Mouse (Mus musculus) hindbrain, embryonic 16.5 days (tissue): ENCODE results near the gene Serpina9. TPM values are rescaled to one million over a fixed set of nuclear protein-coding genes. Genes with fewer than 3 reads are reported as not detected.

Source experiments
- ATAC-seq: fragments of 200-750 bp; cut with Nextera tagmentation; 2 replicates; pipeline ENCODE4 v1.8.0; 2017; ENCODE audit warnings: moderate TSS enrichment, moderate library complexity
- H3K27ac ChIP-seq: fragments of 300-500 bp; sonication (generic); 2 replicates; pipeline ENCODE4 v1.5.1; 2014; ENCODE audit warnings: low read depth, mild to moderate bottlenecking, control low read depth, low read length, moderate library complexity
- H3K27me3 ChIP-seq: fragments of 300-500 bp; sonication (generic); replicated peaks from 2 replicates; pipeline ENCODE4 v1.6.1; 2014; ENCODE audit warnings: low read length; ENCODE audit not compliant: control insufficient read depth, insufficient read depth
- H3K36me3 ChIP-seq: fragments of 300-500 bp; sonication (generic); 2 replicates; pipeline ENCODE4 v1.6.1; 2014; ENCODE audit warnings: mild to moderate bottlenecking, low read length, moderate library complexity, mixed read lengths; ENCODE audit not compliant: control insufficient read depth, insufficient read depth
- H3K4me1 ChIP-seq: fragments of 300-500 bp; sonication (generic); 2 replicates; pipeline ENCODE4 v1.6.1; 2014; ENCODE audit warnings: low read depth, low read length; ENCODE audit not compliant: control insufficient read depth, insufficient read depth
- H3K4me2 ChIP-seq: fragments of 300-500 bp; sonication (generic); 2 replicates; pipeline ENCODE4 v1.6.1; 2014; ENCODE audit warnings: mild to moderate bottlenecking, low read length, control low read depth, moderate library complexity
- H3K4me3 ChIP-seq: fragments of 300-500 bp; sonication (generic); 2 replicates; pipeline ENCODE4 v1.5.1; 2014; ENCODE audit warnings: mild to moderate bottlenecking, low read length, control low read depth, moderate library complexity
- H3K9ac ChIP-seq: fragments of 300-500 bp; sonication (generic); 2 replicates; pipeline ENCODE4 v1.6.1; 2014; ENCODE audit warnings: low read depth, mild to moderate bottlenecking, control low read depth, low read length, moderate library complexity
- H3K9me3 ChIP-seq: fragments of 300-500 bp; sonication (generic); 2 replicates; pipeline ENCODE4 v1.6.1; 2014; ENCODE audit warnings: mild to moderate bottlenecking, low read length, moderate library complexity; ENCODE audit not compliant: control insufficient read depth
- WGBS: fragments of 180-500 bp; shearing (Covaris S2); extraction: QIAGEN DNeasy Blood & Tissue Kit; methylation state at CpG from one replicate; pipeline ENCODE4 v1.1.7; 2014; 5-methylcytosine and 5-hydroxymethylcytosine counted together
- polyA plus RNA-seq: library from polyadenylated mRNA; unstranded; fragments of >200 nt; fragmentation: Nextera tagmentation; extraction: Ambion mirVana; gene quantifications from 2 replicates; pipeline ENCODE4 v1.2.1, GENCODE M21; 2015

The Serpina9 gene
- polyA plus RNA-seq, 1 experiment from 2014 or later, result 0.09 TPM

GRCm38 (mm10) chr12:104041401-104041800, 27.8 kb upstream of the Serpina9 start:
- ATAC-seq, result no peak
- WGBS, result 71% methylated on average over 6 of the region's 6 CpGs
- Histone ChIP-seq H3K27ac (no peak overlapping the region), H3K9ac (no peak overlapping the region), H3K4me3 (no peak overlapping the region), H3K27me3 (no peaks in the 10 kb centered on the region), H3K4me2 (no peak overlapping the region), H3K36me3 (no peaks in the 10 kb centered on the region), H3K9me3 (no peaks in the 10 kb centered on the region), H3K4me1 (no peaks in the 10 kb centered on the region)

GRCm38 (mm10) chr12:104038181-104038580, 24.6 kb upstream of the Serpina9 start:
- H3K9me3 ChIP-seq, result no peaks in the 10 kb centered on the region
- 96% methylated on average over 7 of the region's 7 CpGs for WGBS
- H3K27me3 ChIP-seq, result no peaks in the 10 kb centered on the region
- no peak overlapping the region for H3K9ac ChIP-seq
- no peak overlapping the region for H3K27ac ChIP-seq
- no peaks in the 10 kb centered on the region for H3K36me3 ChIP-seq
- H3K4me3 ChIP-seq, result no peak overlapping the region
- H3K4me1 ChIP-seq, result no peaks in the 10 kb centered on the region
- no peak overlapping the region for H3K4me2 ChIP-seq
- no peak for ATAC-seq

GRCm38 (mm10) chr12:104033752-104034151, 20.2 kb upstream of the Serpina9 start:
- Histone ChIP-seq H3K9ac (no peak overlapping the region), H3K27me3 (no peaks in the 10 kb centered on the region), H3K4me3 (no peak overlapping the region), H3K27ac (no peak overlapping the region), H3K9me3 (no peaks in the 10 kb centered on the region), H3K36me3 (no peaks in the 10 kb centered on the region), H3K4me2 (no peak overlapping the region), H3K4me1 (no peaks in the 10 kb centered on the region)
- no peak for ATAC-seq
- 100% methylated on average over 1 of the region's 1 CpGs for WGBS

- 43% methylated on average over 8 of the region's 8 CpGs for WGBS
- Histone ChIP-seq H3K9ac (no peak overlapping the region), H3K4me1 (no peaks in the 10 kb centered on the region), H3K4me3 (no peak overlapping the region), H3K9me3 (no peaks in the 10 kb centered on the region), H3K27me3 (no peaks in the 10 kb centered on the region), H3K36me3 (no peaks in the 10 kb centered on the region), H3K4me2 (no peak overlapping the region), H3K27ac (no peak overlapping the region)
- ATAC-seq, result no peak
Observed at GRCm38 (mm10) chr12:104029986-104030385, 16.4 kb upstream of the Serpina9 start.

- no peak overlapping the region for H3K27ac ChIP-seq
- 83% methylated on average over 3 of the region's 3 CpGs for WGBS
- H3K4me3 ChIP-seq, result no peak overlapping the region
- no peaks in the 10 kb centered on the region for H3K9me3 ChIP-seq
- no peaks in the 10 kb centered on the region for H3K27me3 ChIP-seq
- no peak for ATAC-seq
- no peaks in the 10 kb centered on the region for H3K4me1 ChIP-seq
- H3K4me2 ChIP-seq, result no peak overlapping the region
- H3K36me3 ChIP-seq, result no peaks in the 10 kb centered on the region
- no peak overlapping the region for H3K9ac ChIP-seq
Observed at GRCm38 (mm10) chr12:104015280-104015679, 1.7 kb upstream of the Serpina9 start.

- Histone ChIP-seq H3K27me3 (no peaks in the 10 kb centered on the region), H3K36me3 (no peaks in the 10 kb centered on the region), H3K4me2 (no peak overlapping the region), H3K9ac (no peak overlapping the region), H3K4me3 (no peak overlapping the region), H3K9me3 (no peaks in the 10 kb centered on the region), H3K27ac (no peak overlapping the region), H3K4me1 (no peaks in the 10 kb centered on the region)
- WGBS, result 82% methylated on average over 5 of the region's 5 CpGs
- ATAC-seq, result no peak
Observed at GRCm38 (mm10) chr12:104004689-104005088, 8.9 kb downstream of the Serpina9 start.

- no peak for ATAC-seq
- Histone ChIP-seq H3K4me1 (no peaks in the 10 kb centered on the region), H3K4me2 (no peak overlapping the region), H3K9ac (no peak overlapping the region), H3K9me3 (no peaks in the 10 kb centered on the region), H3K27me3 (no peaks in the 10 kb centered on the region), H3K27ac (no peak overlapping the region), H3K4me3 (no peak overlapping the region), H3K36me3 (no peaks in the 10 kb centered on the region)
- 68% methylated on average over 4 of the region's 4 CpGs for WGBS
Observed at GRCm38 (mm10) chr12:104003238-104003612, 10.3 kb downstream of the Serpina9 start.

- H3K27me3 ChIP-seq, result no peaks in the 10 kb centered on the region
- no peaks in the 10 kb centered on the region for H3K9me3 ChIP-seq
- no peak overlapping the region for H3K27ac ChIP-seq
- no peak overlapping the region for H3K9ac ChIP-seq
- 74% methylated on average over 10 of the region's 10 CpGs for WGBS
- H3K4me3 ChIP-seq, result no peak overlapping the region
- H3K4me1 ChIP-seq, result no peaks in the 10 kb centered on the region
- no peak overlapping the region for H3K4me2 ChIP-seq
- H3K36me3 ChIP-seq, result no peaks in the 10 kb centered on the region
- ATAC-seq, result no peak
Observed at GRCm38 (mm10) chr12:104002569-104003237, 10.9 kb downstream of the Serpina9 start.

- H3K9ac ChIP-seq, result no peak overlapping the region
- H3K9me3 ChIP-seq, result no peaks in the 10 kb centered on the region
- no peak overlapping the region for H3K4me2 ChIP-seq
- H3K4me3 ChIP-seq, result no peak overlapping the region
- H3K4me1 ChIP-seq, result no peaks in the 10 kb centered on the region
- ATAC-seq, result no peak
- no peak overlapping the region for H3K27ac ChIP-seq
- H3K27me3 ChIP-seq, result no peaks in the 10 kb centered on the region
- no peaks in the 10 kb centered on the region for H3K36me3 ChIP-seq
- 92% methylated on average over 3 of the region's 3 CpGs for WGBS
Observed at GRCm38 (mm10) chr12:104000594-104000993, 13.0 kb downstream of the Serpina9 start.

- Histone ChIP-seq H3K27ac (no peak overlapping the region), H3K4me1 (no peaks in the 10 kb centered on the region), H3K27me3 (no peaks in the 10 kb centered on the region), H3K4me3 (no peak overlapping the region), H3K36me3 (no peaks in the 10 kb centered on the region), H3K9ac (no peak overlapping the region), H3K9me3 (no peaks in the 10 kb centered on the region), H3K4me2 (no peak overlapping the region)
- WGBS, result 72% methylated on average over 8 of the region's 8 CpGs
- no peak for ATAC-seq
Observed at GRCm38 (mm10) chr12:103999611-104000010, 13.9 kb downstream of the Serpina9 start.
